Mouse (Mus musculus): ENCODE measurements around the gene Spsb1. TPM values are rescaled to one million over a fixed set of nuclear protein-coding genes. Genes with fewer than 3 reads are reported as not detected.

Gene Spsb1
- polyA plus RNA-seq, 2 experiments = 0.23 to 0.46 TPM

- 54% methylated on average over 12 of the region's 12 CpGs for WGBS (ENCODE audit: insufficient replicate concordance)
- Histone ChIP-seq H3K4me2 (ENCODE audit: low read depth) (no peak overlapping the region), H3K27ac (no peak overlapping the region), H3K9ac (replicated peaks) (no peak overlapping the region), H3K4me3 (ENCODE audit: insufficient read depth in 1 of 2, low read depth in 2 of 2, low read length in 2 of 2) (no peak overlapping the region), H3K36me3 (replicated peaks; ENCODE audit: control insufficient read depth, insufficient read depth, low read depth) (no peaks in the 10 kb centered on the region), H3K4me1 (replicated peaks; ENCODE audit: control insufficient read depth in 2 of 2, insufficient read depth in 2 of 2, low read length in 1 of 2) (peaks cover 0 to 4% of the 10 kb centered on the region in 2 experiments; a peak in 1 of 4 replicates), H3K9me3 (ENCODE audit: control insufficient read depth, low read length) (no peaks in the 10 kb centered on the region), H3K27me3 (ENCODE audit: control insufficient read depth, insufficient read depth, low read length) (no peaks in the 10 kb centered on the region)
- no peak for TF ChIP-seq EP300 (IDR thresholded peaks at IDR 0.05; ENCODE audit: low read depth)
- DNase-seq (ENCODE audit: low read depth in 3 of 3, low spot score in 3 of 3) (no peak), ATAC-seq (ENCODE audit: insufficient read depth) (no peak)
Observed at GRCm38 (mm10) chr4:149920886-149921285, 34.0 kb downstream of the Spsb1 start.

DNA sequence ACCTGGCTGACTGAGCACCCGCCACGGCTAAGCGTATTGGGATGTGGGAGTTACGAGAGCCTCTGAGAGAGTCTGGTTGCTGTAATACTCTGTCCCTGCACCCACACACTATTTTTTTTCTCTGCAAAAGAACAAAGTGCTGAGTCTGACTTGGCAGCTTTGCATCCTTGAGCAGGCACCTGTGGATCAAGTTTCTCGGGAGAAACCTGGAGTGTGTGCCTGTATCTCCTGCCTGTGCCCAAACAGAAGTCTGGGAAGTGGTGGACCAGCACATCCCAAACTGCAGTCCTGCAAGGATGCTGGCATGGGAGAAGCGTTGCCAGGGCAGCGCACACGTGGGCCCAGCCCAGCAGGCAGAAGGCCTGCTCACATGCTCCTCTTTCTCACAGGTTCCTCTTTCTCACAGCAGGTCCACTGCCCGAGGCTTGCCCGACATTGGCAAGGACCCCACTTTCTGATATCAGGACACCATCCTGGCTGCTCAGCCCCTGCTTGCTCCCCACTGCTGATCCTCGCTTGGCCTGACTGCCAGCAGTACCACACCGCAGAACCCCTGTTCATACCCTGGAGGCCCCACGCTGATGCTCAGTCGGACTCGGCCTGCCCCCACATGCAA lies 36.3 kb downstream of the Spsb1 start:
- Histone ChIP-seq H3K27ac (no peak overlapping the region), H3K9ac (replicated peaks) (no peak overlapping the region), H3K36me3 (replicated peaks; ENCODE audit: control insufficient read depth, insufficient read depth, low read depth) (no peaks in the 10 kb centered on the region), H3K4me2 (ENCODE audit: low read depth) (no peak overlapping the region), H3K4me3 (ENCODE audit: insufficient read depth in 1 of 2, low read depth in 2 of 2, low read length in 2 of 2) (no peak overlapping the region), H3K9me3 (ENCODE audit: control insufficient read depth, low read length) (no peaks in the 10 kb centered on the region), H3K27me3 (ENCODE audit: control insufficient read depth, insufficient read depth, low read length) (no peaks in the 10 kb centered on the region), H3K4me1 (replicated peaks; ENCODE audit: control insufficient read depth in 2 of 2, insufficient read depth in 2 of 2, low read length in 1 of 2) (peaks cover 0 to 4% of the 10 kb centered on the region in 2 experiments; a peak in 1 of 4 replicates)
- WGBS (ENCODE audit: insufficient replicate concordance) = 65% methylated on average over 15 of the region's 15 CpGs
- ATAC-seq (ENCODE audit: insufficient read depth) (no peak), DNase-seq (ENCODE audit: low read depth in 3 of 3, low spot score in 3 of 3) (no peak)
- TF ChIP-seq CTCF (IDR thresholded peaks at IDR 0.05; ENCODE audit: low read depth) (no peak), EP300 (IDR thresholded peaks at IDR 0.05; ENCODE audit: low read depth) (no peak)

GRCm38 (mm10) chr4:149916831-149917230 lies 38.0 kb downstream of the Spsb1 start:
- H3K36me3 ChIP-seq (replicated peaks; ENCODE audit: control insufficient read depth, insufficient read depth, low read depth) = no peaks in the 10 kb centered on the region
- H3K9me3 ChIP-seq (ENCODE audit: control insufficient read depth, low read length) = no peaks in the 10 kb centered on the region
- peaks cover 0 to 4% of the 10 kb centered on the region in 2 experiments; a peak in 1 of 4 replicates for H3K4me1 ChIP-seq (replicated peaks; ENCODE audit: control insufficient read depth in 2 of 2, insufficient read depth in 2 of 2, low read length in 1 of 2)
- no peak overlapping the region for H3K4me2 ChIP-seq (ENCODE audit: low read depth)
- no peaks in the 10 kb centered on the region for H3K27me3 ChIP-seq (ENCODE audit: control insufficient read depth, insufficient read depth, low read length)
- TF ChIP-seq CTCF (IDR thresholded peaks at IDR 0.05; ENCODE audit: low read depth) (no peak), EP300 (IDR thresholded peaks at IDR 0.05; ENCODE audit: low read depth) (no peak)
- DNase-seq (ENCODE audit: low read depth in 3 of 3, low spot score in 3 of 3) = no peak
- no peak overlapping the region for H3K4me3 ChIP-seq (ENCODE audit: insufficient read depth in 1 of 2, low read depth in 2 of 2, low read length in 2 of 2)
- no peak overlapping the region for H3K27ac ChIP-seq
- 29% methylated on average over 3 of the region's 3 CpGs for WGBS (ENCODE audit: insufficient replicate concordance)
- no peak overlapping the region for H3K9ac ChIP-seq (replicated peaks)
- ATAC-seq (ENCODE audit: insufficient read depth) = no peak

DNA sequence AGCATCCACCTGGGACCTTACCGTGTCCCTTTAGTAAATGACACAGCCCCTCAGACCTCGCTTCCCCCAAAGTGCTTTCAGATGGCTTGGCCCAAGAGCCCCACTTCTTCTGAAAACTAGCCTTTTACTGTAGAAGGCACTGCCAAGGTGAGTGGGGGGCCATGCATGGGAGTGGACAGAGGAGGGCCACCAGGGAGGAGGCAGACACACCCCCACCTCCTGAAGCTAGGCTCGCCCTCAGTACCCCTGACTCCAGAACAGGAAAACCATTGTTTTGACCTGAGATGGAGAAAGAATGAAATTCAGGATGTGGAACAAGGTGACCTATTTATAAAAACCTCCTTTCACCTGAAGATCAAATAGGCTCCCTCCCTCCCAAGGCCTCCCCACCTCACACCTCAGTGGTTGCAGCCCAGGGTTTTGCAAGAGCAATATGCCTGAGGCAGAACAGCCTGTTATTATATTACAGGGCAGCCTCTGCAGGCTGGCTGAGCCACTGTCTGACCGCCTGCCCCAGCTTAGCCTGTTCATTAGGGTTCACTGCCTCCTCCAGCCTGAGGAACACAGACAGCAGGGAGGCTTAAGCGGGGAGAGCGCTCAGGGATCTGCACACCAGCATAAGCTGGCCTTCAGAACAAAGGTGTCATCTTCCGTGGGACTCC lies 41.0 kb downstream of the Spsb1 start:
- Histone ChIP-seq H3K36me3 (replicated peaks; ENCODE audit: control insufficient read depth, insufficient read depth, low read depth) (no peaks in the 10 kb centered on the region), H3K27ac (no peak overlapping the region), H3K4me1 (replicated peaks; ENCODE audit: control insufficient read depth in 2 of 2, insufficient read depth in 2 of 2, low read length in 1 of 2) (peaks cover 0 to 4% of the 10 kb centered on the region in 2 experiments; a peak in 1 of 4 replicates), H3K4me3 (ENCODE audit: insufficient read depth in 1 of 2, low read depth in 2 of 2, low read length in 2 of 2) (no peak overlapping the region), H3K9ac (replicated peaks) (no peak overlapping the region), H3K9me3 (ENCODE audit: control insufficient read depth, low read length) (no peaks in the 10 kb centered on the region), H3K27me3 (ENCODE audit: control insufficient read depth, insufficient read depth, low read length) (no peaks in the 10 kb centered on the region), H3K4me2 (ENCODE audit: low read depth) (no peak overlapping the region)
- DNase-seq (ENCODE audit: low read depth in 3 of 3, low spot score in 3 of 3) (no peak), ATAC-seq (ENCODE audit: insufficient read depth) (no peak)
- TF ChIP-seq EP300 (IDR thresholded peaks at IDR 0.05; ENCODE audit: low read depth) (no peak), CTCF (IDR thresholded peaks at IDR 0.05; ENCODE audit: low read depth) (no peak)
- WGBS (ENCODE audit: insufficient replicate concordance) = 66% methylated on average over 7 of the region's 7 CpGs

- DNase-seq (ENCODE audit: low read depth in 3 of 3, low spot score in 3 of 3) (no peak), ATAC-seq (ENCODE audit: insufficient read depth) (no peak)
- no peaks in the 10 kb centered on the region for H3K9me3 ChIP-seq (ENCODE audit: control insufficient read depth, low read length)
- H3K9ac ChIP-seq (replicated peaks) = no peak overlapping the region
- TF ChIP-seq EP300 (IDR thresholded peaks at IDR 0.05; ENCODE audit: low read depth) (no peak), CTCF (IDR thresholded peaks at IDR 0.05; ENCODE audit: low read depth) (no peak)
- no peaks in the 10 kb centered on the region for H3K27me3 ChIP-seq (ENCODE audit: control insufficient read depth, insufficient read depth, low read length)
- no peak overlapping the region for H3K4me2 ChIP-seq (ENCODE audit: low read depth)
- no peak overlapping the region for H3K4me3 ChIP-seq (ENCODE audit: insufficient read depth in 1 of 2, low read depth in 2 of 2, low read length in 2 of 2)
- no peaks in the 10 kb centered on the region for H3K4me1 ChIP-seq (replicated peaks; ENCODE audit: control insufficient read depth in 2 of 2, insufficient read depth in 2 of 2, low read length in 1 of 2)
- no peaks in the 10 kb centered on the region for H3K36me3 ChIP-seq (replicated peaks; ENCODE audit: control insufficient read depth, insufficient read depth, low read depth)
- 14% methylated on average over 4 of the region's 4 CpGs for WGBS (ENCODE audit: insufficient replicate concordance)
- H3K27ac ChIP-seq = no peak overlapping the region
Observed at GRCm38 (mm10) chr4:149912451-149912850, 42.4 kb downstream of the Spsb1 start.

All from liver, embryonic 14.5 days (tissue).